Mouse (Mus musculus): ENCODE results near the gene Myoz2. TPM values are rescaled to one million over a fixed set of nuclear protein-coding genes. Genes with fewer than 3 reads are reported as not detected.

The Myoz2 gene
- polyA plus RNA-seq (2014; fragmentation: Nextera tagmentation; extraction: Ambion mirVana) = not detected in 2 replicates

- DNase-seq (ENCODE audit: low spot score) = no peak
- H3K4me2 ChIP-seq (ENCODE audit: low read length) = no peak within 1 kb of the TSS
- H3K36me3 ChIP-seq (ENCODE audit: control insufficient read depth, insufficient read depth, low read length) = no peaks in the 10 kb centered on the region
- no peaks in the 10 kb centered on the region for H3K4me1 ChIP-seq (ENCODE audit: control insufficient read depth, insufficient read depth, low read length)
- 91% methylated on average over 7 of the region's 7 CpGs for WGBS
- H3K4me3 ChIP-seq (ENCODE audit: low read depth, low read length) = no peak within 1 kb of the TSS
- no peak within 1 kb of the TSS for H3K9ac ChIP-seq (ENCODE audit: low read length)
- no peaks in the 10 kb centered on the region for H3K27me3 ChIP-seq (replicated peaks; ENCODE audit: control insufficient read depth, insufficient read depth, low read length)
- ATAC-seq = no peak
- H3K9me3 ChIP-seq (replicated peaks; ENCODE audit: control insufficient read depth, low read length) = no peaks in the 10 kb centered on the region
- H3K27ac ChIP-seq (ENCODE audit: low read depth, low read length) = no peak within 1 kb of the TSS
Measured at GRCm38 (mm10) chr3:123034752-123035151, at the start of gene Myoz2. Myoz2 (minus strand) TSS chr3:123035015.

- Histone ChIP-seq H3K27me3 (replicated peaks; ENCODE audit: control insufficient read depth, insufficient read depth, low read length) (no peaks in the 10 kb centered on the region), H3K36me3 (ENCODE audit: control insufficient read depth, insufficient read depth, low read length) (no peaks in the 10 kb centered on the region), H3K4me1 (ENCODE audit: control insufficient read depth, insufficient read depth, low read length) (no peaks in the 10 kb centered on the region), H3K9ac (ENCODE audit: low read length) (no peak overlapping the region), H3K9me3 (replicated peaks; ENCODE audit: control insufficient read depth, low read length) (no peaks in the 10 kb centered on the region), H3K27ac (ENCODE audit: low read depth, low read length) (no peak overlapping the region; the same call in 1 of the 2 replicates), H3K4me3 (ENCODE audit: low read depth, low read length) (no peak overlapping the region), H3K4me2 (ENCODE audit: low read length) (no peak overlapping the region)
- ATAC-seq (no peak), DNase-seq (ENCODE audit: low spot score) (no peak)
- 94% methylated on average over 3 of the region's 3 CpGs for WGBS
Measured at GRCm38 (mm10) chr3:123081665-123082064, 46.9 kb upstream of the Myoz2 start.

GRCm38 (mm10) chr3:123080943-123081342 lies 46.1 kb upstream of the Myoz2 start:
- WGBS = 44% methylated on average over 7 of the region's 7 CpGs
- Histone ChIP-seq H3K4me1 (ENCODE audit: control insufficient read depth, insufficient read depth, low read length) (no peaks in the 10 kb centered on the region), H3K36me3 (ENCODE audit: control insufficient read depth, insufficient read depth, low read length) (no peaks in the 10 kb centered on the region), H3K9ac (ENCODE audit: low read length) (no peak overlapping the region), H3K27ac (ENCODE audit: low read depth, low read length) (no peak overlapping the region; the same call in 1 of the 2 replicates), H3K4me3 (ENCODE audit: low read depth, low read length) (no peak overlapping the region), H3K27me3 (replicated peaks; ENCODE audit: control insufficient read depth, insufficient read depth, low read length) (no peaks in the 10 kb centered on the region), H3K4me2 (ENCODE audit: low read length) (no peak overlapping the region), H3K9me3 (replicated peaks; ENCODE audit: control insufficient read depth, low read length) (no peaks in the 10 kb centered on the region)
- DNase-seq (ENCODE audit: low spot score) (peak; percentile 40), ATAC-seq (peak; percentile 44)

GRCm38 (mm10) chr3:123080017-123080725 lies 45.4 kb upstream of the Myoz2 start:
- ATAC-seq = no peak
- WGBS = 83% methylated on average over 19 of the region's 19 CpGs
- no peak overlapping the region for H3K4me2 ChIP-seq (ENCODE audit: low read length)

GRCm38 (mm10) chr3:123075759-123076158 lies 40.9 kb upstream of the Myoz2 start:
- Histone ChIP-seq H3K27ac (ENCODE audit: low read depth, low read length) (no peak overlapping the region), H3K9me3 (replicated peaks; ENCODE audit: control insufficient read depth, low read length) (no peaks in the 10 kb centered on the region), H3K4me2 (ENCODE audit: low read length) (no peak overlapping the region), H3K4me3 (ENCODE audit: low read depth, low read length) (no peak overlapping the region), H3K9ac (ENCODE audit: low read length) (no peak overlapping the region), H3K27me3 (replicated peaks; ENCODE audit: control insufficient read depth, insufficient read depth, low read length) (no peaks in the 10 kb centered on the region), H3K36me3 (ENCODE audit: control insufficient read depth, insufficient read depth, low read length) (no peaks in the 10 kb centered on the region), H3K4me1 (ENCODE audit: control insufficient read depth, insufficient read depth, low read length) (no peaks in the 10 kb centered on the region)
- WGBS = 91% methylated on average over 3 of the region's 3 CpGs
- ATAC-seq (no peak), DNase-seq (ENCODE audit: low spot score) (no peak)

More at GRCm38 (mm10) chr3:123080017-123080725, 45.4 kb upstream of the Myoz2 start:
- Histone ChIP-seq H3K27ac (ENCODE audit: low read depth, low read length) (no peak overlapping the region), H3K36me3 (ENCODE audit: control insufficient read depth, insufficient read depth, low read length) (no peaks in the 10 kb centered on the region), H3K4me1 (ENCODE audit: control insufficient read depth, insufficient read depth, low read length) (no peaks in the 10 kb centered on the region), H3K4me3 (ENCODE audit: low read depth, low read length) (no peak overlapping the region), H3K27me3 (replicated peaks; ENCODE audit: control insufficient read depth, insufficient read depth, low read length) (no peaks in the 10 kb centered on the region), H3K9me3 (replicated peaks; ENCODE audit: control insufficient read depth, low read length) (no peaks in the 10 kb centered on the region), H3K9ac (ENCODE audit: low read length) (no peak overlapping the region)
- no peak for DNase-seq (ENCODE audit: low spot score)

GRCm38 (mm10) chr3:123075034-123075433 lies 40.2 kb upstream of the Myoz2 start:
- H3K4me1 ChIP-seq (ENCODE audit: control insufficient read depth, insufficient read depth, low read length) = no peaks in the 10 kb centered on the region

GRCm38 (mm10) chr3:123073351-123073750 lies 38.5 kb upstream of the Myoz2 start:
- no peak overlapping the region for H3K9ac ChIP-seq (ENCODE audit: low read length)
- no peak overlapping the region for H3K4me3 ChIP-seq (ENCODE audit: low read depth, low read length)
- no peaks in the 10 kb centered on the region for H3K27me3 ChIP-seq (replicated peaks; ENCODE audit: control insufficient read depth, insufficient read depth, low read length)
- no peak overlapping the region for H3K4me2 ChIP-seq (ENCODE audit: low read length)
- no peaks in the 10 kb centered on the region for H3K9me3 ChIP-seq (replicated peaks; ENCODE audit: control insufficient read depth, low read length)
- no peak overlapping the region for H3K27ac ChIP-seq (ENCODE audit: low read depth, low read length)
- ATAC-seq (no peak), DNase-seq (ENCODE audit: low spot score) (no peak)
- H3K4me1 ChIP-seq (ENCODE audit: control insufficient read depth, insufficient read depth, low read length) = no peaks in the 10 kb centered on the region
- H3K36me3 ChIP-seq (ENCODE audit: control insufficient read depth, insufficient read depth, low read length) = no peaks in the 10 kb centered on the region

More at GRCm38 (mm10) chr3:123075034-123075433, 40.2 kb upstream of the Myoz2 start:
- no peaks in the 10 kb centered on the region for H3K9me3 ChIP-seq (replicated peaks; ENCODE audit: control insufficient read depth, low read length)
- no peak overlapping the region for H3K27ac ChIP-seq (ENCODE audit: low read depth, low read length)
- DNase-seq (ENCODE audit: low spot score) (no peak), ATAC-seq (no peak)
- no peak overlapping the region for H3K4me3 ChIP-seq (ENCODE audit: low read depth, low read length)
- H3K9ac ChIP-seq (ENCODE audit: low read length) = no peak overlapping the region
- no peaks in the 10 kb centered on the region for H3K36me3 ChIP-seq (ENCODE audit: control insufficient read depth, insufficient read depth, low read length)
- no peaks in the 10 kb centered on the region for H3K27me3 ChIP-seq (replicated peaks; ENCODE audit: control insufficient read depth, insufficient read depth, low read length)
- H3K4me2 ChIP-seq (ENCODE audit: low read length) = no peak overlapping the region

- ATAC-seq = no peak
Measured at GRCm38 (mm10) chr3:123072472-123072871, 37.7 kb upstream of the Myoz2 start.

GRCm38 (mm10) chr3:123070996-123071395 lies 36.2 kb upstream of the Myoz2 start:
- Histone ChIP-seq H3K9me3 (replicated peaks; ENCODE audit: control insufficient read depth, low read length) (no peaks in the 10 kb centered on the region; the same call in 1 of the 2 replicates), H3K4me1 (ENCODE audit: control insufficient read depth, insufficient read depth, low read length) (no peaks in the 10 kb centered on the region), H3K9ac (ENCODE audit: low read length) (no peak overlapping the region), H3K27me3 (replicated peaks; ENCODE audit: control insufficient read depth, insufficient read depth, low read length) (no peaks in the 10 kb centered on the region), H3K4me3 (ENCODE audit: low read depth, low read length) (no peak overlapping the region), H3K4me2 (ENCODE audit: low read length) (no peak overlapping the region), H3K36me3 (ENCODE audit: control insufficient read depth, insufficient read depth, low read length) (no peaks in the 10 kb centered on the region), H3K27ac (ENCODE audit: low read depth, low read length) (no peak overlapping the region)
- no peak for DNase-seq (ENCODE audit: low spot score)
- ATAC-seq = no peak
- WGBS = 96% methylated on average over 1 of the region's 1 CpGs

More at GRCm38 (mm10) chr3:123072472-123072871, 37.7 kb upstream of the Myoz2 start:
- H3K27me3 ChIP-seq (replicated peaks; ENCODE audit: control insufficient read depth, insufficient read depth, low read length) = no peaks in the 10 kb centered on the region
- H3K9me3 ChIP-seq (replicated peaks; ENCODE audit: control insufficient read depth, low read length) = no peaks in the 10 kb centered on the region; the same call in 1 of the 2 replicates
- H3K36me3 ChIP-seq (ENCODE audit: control insufficient read depth, insufficient read depth, low read length) = no peaks in the 10 kb centered on the region
- H3K9ac ChIP-seq (ENCODE audit: low read length) = no peak overlapping the region
- H3K4me2 ChIP-seq (ENCODE audit: low read length) = no peak overlapping the region
- no peak overlapping the region for H3K27ac ChIP-seq (ENCODE audit: low read depth, low read length)
- H3K4me3 ChIP-seq (ENCODE audit: low read depth, low read length) = no peak overlapping the region
- no peak for DNase-seq (ENCODE audit: low spot score)
- no peaks in the 10 kb centered on the region for H3K4me1 ChIP-seq (ENCODE audit: control insufficient read depth, insufficient read depth, low read length)
- no CpG with 5 or more reads among the region's 1 CpGs for WGBS

All from forebrain, embryonic 14.5 days (tissue).